Mouse (Mus musculus) heart, adult 2 months (tissue): Measurements from ENCODE around the gene Tut1.

Source experiments
- CTCF ChIP-seq: fragments of 200-600 bp; IDR thresholded peaks from 2 replicates; pipeline ENCODE4 v1.8.1; 2022; ENCODE audit warnings: antibody characterized with exemption, mild to moderate bottlenecking, moderate library complexity
- POLR2A ChIP-seq: fragments of 200-500 bp; IDR thresholded peaks from 2 replicates; pipeline ENCODE4 v1.6.1; 2011; ENCODE audit warnings: mild to moderate bottlenecking, low read depth, low read length, control low read depth; ENCODE audit not compliant: insufficient read depth

- TF ChIP-seq POLR2A (no peak), CTCF (no peak)
Measured at GRCm38 (mm10) chr19:8966198-8966589, 12.5 kb downstream of the Tut1 start.
